Mouse (Mus musculus) erythroblast, embryonic 14.5 days (primary cell): ENCODE data around the gene Casd1.

Source experiments
- GATA1 ChIP-seq: IDR thresholded peaks from 2 replicates; pipeline ENCODE4 v1.6.1; 2012; ENCODE audit warnings: low read length, inconsistent platforms, mixed read lengths
- TAL1 ChIP-seq: IDR thresholded peaks from 3 replicates; pipeline ENCODE4 v1.6.1; 2012; ENCODE audit warnings: low read length, inconsistent platforms, mixed read lengths

DNA sequence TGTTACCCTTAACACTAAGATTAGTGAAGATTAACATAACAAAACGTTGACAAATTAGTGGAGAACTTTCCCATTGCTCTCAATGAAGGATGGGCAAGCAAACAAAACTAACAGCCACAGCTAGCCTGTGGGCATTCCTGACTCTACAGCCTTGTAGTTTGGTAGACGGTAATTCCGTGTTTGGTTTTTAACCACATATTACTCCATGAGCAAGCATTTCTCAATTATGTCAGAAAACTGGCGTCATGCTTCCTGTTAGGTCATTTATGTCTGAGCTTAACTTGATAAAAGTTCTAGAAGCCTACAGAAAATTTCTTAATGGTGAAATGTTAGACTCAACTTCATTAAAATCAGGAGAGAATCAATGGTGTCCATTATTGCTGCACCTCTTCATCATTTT is 11.2 kb downstream of the Casd1 start:
- no peak for TF ChIP-seq TAL1
- TF ChIP-seq GATA1, result no peak
